Mouse (Mus musculus): Measurements from ENCODE around the gene Chrna10.

- TF ChIP-seq EP300 (IDR thresholded peaks at IDR 0.05; ENCODE audit: low read depth) = no peak
- TF ChIP-seq CTCF (IDR thresholded peaks at IDR 0.05; ENCODE audit: low read depth) = 0 out of 2 replicates have a peak, but pooled peaks have one; percentile 28
These were observed 9.9 kb downstream of the Chrna10 start for GRCm38 (mm10) chr7:102106700-102107141.
